Mouse (Mus musculus) right cerebral cortex, postnatal 4 days (tissue): ENCODE data around the gene Dennd5b.
A peak's percentile ranks its signal among the peaks of the same experiment; 100 is the strongest.
"Not testable (repeated sequence)": the region's sequence is repeated elsewhere in the genome, so short reads cannot be mapped to it uniquely, and the experiment has no call there.

Experiments used
- DNase-seq: peaks from one replicate; pipeline ENCODE4 v3.0.0-alpha.2; 2022

Dennd5b gene

DNA sequence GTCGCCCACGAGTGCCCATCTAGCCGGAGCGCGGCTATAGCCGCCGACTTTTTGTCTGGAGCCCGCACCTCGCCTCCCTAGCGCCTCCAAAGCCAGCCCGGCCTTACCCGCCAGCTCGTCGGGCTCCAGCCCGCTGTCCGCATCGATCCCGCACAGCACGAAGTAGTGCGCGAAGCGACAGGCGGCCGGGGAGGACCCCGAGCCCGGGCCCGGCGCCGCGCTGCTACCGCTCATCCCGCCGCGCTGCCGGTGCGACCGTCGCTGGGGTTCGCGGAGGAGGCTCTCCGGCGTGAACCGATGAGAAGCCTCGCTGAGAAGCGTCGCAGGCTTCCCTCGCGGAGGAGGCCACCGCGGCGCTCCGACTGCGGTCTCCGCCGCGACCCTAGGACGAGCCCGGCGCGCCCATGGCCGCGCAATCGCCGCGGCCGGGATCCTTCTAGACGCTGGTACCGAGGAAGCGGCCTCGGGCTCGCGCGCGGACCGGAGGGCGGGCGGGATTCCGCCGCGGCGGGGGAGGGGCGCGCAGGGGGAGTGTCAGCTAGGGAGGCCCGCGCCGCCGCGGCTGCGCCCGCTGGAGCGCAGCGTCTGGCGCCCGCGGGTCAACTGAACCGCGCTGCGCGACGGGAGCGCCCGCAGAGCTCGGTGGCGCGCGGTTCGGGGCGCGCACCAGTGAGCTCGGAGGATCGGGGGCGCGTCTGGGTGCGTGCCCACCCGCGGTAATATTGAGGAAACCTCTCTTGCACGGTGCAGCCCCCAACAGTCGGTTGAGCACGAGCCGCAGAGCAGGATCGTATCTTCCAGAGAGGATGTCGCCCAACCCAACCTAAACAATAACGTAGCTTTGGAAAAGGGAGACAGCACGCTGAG is at the start of gene Dennd5b:
Gene Dennd5b (minus strand): TSS at position 605 of the 867 bp plus-strand sequence.
- peak; percentile 90 for DNase-seq

DNA sequence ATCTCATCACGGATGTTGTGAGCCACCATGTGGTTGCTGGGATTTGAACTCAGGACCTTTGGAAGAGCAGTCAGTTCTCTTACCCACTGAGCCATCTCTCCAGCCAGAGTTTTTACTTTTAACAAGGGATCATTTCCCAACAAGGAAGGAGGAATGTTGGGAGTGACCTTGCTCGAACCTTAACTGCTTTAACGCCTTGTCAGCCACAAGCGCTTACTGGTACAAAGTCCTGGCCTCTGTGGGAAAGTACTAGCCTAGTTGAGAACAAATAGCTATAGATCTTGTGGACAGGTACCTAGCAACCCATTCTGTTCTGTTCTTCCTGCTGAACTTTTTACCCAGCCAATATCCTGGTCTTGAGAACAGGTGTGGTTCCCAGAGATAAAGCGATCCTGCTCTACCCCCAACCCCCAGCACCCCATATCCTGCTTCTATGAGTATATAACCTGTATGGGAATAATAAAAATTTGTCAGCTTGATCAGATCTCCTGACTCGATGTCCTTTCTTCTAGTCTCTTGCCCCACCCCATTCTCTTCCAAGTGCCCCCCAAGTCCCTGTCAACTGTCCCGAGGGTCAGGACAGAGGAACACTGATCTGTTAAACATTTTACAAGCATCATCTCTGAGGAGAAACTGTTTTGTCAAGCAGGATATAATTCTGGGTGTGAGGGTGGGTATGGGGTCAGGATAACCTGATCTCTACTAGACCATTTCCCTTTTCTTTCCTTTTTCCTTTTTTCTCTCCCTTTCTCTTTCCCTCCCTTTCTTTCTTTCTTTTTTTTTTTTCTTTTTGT is 47.2 kb upstream of the Dennd5b start:
- DNase-seq: no peak

DNA sequence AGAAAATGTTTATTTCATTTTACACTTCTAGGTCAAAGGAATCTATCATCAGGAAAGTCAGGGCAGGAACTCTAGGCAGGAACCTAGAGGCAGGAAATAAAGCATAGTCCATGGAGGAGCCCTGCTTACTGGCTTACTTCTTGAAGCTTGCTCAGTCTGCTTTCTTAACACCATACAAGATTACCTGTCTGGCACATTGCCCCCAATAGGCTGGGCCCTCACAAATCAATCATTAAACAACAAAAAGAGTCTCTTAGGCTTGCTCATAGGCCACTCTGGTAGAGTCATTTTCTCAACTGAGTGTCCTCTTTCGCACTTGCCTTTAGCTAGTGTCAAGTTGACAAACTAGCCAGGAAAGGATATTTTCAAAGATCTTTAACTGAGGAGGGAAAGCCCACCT is 43.7 kb upstream of the Dennd5b start:
- no peak for DNase-seq

DNA sequence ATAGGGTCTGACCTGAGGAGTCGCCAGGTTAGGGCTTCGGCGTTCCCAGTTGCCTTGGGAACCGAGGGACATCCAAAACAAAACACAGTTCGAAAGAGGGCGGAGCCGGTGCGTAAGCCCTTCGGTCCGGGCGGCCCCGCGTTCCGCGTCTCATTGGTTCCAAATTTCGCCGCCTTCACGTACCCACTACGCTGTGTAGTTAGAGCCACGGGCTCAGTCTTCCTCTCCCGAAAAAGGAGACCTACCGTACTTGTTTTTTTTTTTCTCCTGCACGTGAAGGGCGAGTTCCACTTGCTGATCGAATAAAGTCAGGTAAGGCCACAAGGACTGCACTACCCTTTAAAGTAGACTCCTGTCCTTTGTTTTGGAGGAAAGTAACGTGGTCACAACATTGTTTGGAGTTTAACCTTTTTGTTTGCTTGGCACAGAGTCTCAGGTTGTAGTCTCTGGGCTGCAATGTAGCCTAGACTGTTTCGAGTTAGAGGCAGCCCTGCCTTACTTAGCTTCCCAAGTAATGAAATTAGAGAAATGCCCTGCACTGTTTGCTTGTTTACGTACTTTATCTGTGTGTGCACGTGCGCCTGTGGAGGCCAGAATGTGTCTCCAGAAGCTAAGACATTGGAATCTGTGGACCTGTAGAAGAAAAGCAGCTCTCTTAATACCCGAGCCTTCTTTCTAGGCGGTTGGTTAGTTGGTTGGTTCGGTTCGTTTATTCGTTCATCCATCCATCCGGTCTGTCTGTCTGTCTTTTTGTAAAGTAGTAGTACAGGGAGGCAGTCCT is 40.1 kb upstream of the Dennd5b start:
- peak; percentile 74 for DNase-seq

DNA sequence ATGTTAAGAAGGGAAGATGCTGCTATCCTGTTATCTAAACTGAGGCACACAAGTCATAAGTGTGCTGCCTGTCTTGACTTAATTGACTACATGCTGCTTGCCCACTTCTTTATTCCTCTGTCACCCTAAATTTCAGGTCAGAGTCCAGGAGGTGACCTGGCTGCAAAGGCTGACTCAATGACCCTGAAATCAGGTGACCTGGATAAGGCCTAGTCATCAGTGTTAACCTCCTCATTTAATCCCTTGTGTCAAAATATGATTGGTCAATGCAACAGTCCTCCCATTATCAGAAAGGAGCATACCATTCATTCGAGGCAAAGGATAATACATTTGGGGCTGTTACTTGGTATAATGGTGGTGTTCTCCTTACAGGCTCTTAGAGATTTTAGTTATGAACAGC is 38.0 kb upstream of the Dennd5b start, which contains the start of gene Etfbkmt:
Gene Etfbkmt (plus strand): TSS at position 379 of the 400 bp plus-strand sequence.
- DNase-seq: no peak

DNA sequence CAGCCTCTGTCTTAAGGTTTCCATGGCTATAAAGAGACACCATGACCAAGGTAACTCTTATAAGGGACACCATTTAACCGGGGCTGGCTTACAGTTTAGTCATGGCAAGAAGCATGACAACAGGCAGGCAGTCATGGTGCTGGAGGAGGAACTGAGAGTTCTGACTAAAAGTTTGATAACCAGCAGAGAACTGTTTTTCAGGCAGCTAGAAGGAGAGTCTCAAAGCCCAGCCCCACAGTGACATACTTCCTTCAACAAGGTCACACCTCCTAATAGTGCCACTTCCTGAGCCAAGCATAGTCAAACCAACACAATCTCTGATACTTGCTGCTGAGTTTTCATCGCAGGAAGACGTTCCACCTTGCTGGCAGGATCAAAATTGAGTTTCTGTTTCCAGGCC is 37.5 kb upstream of the Dennd5b start:
- DNase-seq: no peak

DNA sequence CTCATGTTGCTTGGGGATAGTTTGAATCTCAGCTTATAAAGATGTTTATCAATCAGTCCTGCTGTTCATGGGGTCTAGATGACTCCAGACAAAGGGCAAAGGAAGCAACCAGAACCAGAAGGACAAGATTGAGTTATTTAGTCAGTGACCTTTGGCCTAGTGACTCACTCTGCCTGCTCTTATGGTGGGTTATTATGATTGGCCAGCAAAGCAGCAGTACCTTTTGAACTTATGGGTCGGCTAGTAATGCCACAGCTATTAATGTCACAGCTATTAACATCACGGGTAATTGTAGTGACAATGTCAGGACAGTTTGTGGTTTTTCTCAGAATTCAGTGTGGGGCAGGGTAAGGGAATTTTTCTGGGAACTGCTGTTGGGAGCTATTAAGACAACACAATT is 36.5 kb upstream of the Dennd5b start:
- DNase-seq: no peak

DNA sequence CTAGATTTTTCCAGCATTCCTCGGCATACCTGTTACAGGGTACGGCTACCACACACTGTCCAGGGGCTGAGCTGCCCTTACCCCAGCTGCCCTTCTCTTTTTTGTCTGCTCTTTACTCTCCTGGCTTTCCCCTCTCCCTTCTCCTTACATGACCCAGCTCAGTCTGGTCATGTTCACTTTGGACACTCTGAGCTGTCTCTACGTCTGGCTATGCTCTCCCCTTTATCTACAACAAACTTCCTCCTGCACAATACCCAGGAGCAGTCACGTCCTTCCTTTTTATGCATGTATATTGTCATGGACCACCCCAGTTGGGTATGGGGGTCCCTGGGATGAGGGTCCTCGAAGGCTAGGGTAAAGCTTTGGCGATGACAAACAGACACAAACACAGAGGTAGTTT is 34.2 kb upstream of the Dennd5b start:
- DNase-seq: no peak

DNA sequence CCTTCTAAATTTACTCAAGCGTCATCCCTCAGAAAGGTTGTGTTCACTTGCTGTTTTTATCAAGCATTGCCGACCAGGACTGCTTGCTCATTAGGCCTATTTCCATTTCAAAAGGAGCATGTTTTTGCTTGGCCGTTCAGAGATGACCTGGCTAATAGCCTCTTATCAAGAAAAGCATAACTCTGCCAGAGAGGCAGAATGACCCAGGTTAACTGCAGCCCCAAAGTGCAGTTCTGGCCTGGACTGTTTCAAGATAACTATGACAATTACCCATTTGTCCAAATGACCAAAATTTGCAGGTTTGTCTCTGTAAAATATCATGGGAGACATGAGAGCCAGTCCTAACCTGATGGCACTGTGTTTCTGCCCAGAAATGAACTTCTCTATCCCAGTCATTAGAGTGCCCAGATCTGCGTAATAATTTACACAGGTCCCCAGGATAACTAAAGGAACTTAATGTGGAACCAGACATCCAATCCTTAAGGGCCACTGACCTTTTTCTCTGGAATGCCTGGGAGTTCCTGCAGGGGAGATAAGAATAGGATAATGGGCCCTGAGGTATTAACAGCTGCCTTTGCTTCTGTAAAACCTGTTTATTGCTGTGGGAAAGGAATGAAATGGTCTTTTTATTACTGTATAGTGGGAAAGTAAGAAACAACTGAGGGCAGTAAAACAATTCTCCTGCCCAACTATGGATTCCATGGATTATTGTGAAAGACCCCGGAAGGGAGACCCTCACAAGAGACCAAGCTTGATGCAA is 33.1 kb upstream of the Dennd5b start:
- DNase-seq: no peak

DNA sequence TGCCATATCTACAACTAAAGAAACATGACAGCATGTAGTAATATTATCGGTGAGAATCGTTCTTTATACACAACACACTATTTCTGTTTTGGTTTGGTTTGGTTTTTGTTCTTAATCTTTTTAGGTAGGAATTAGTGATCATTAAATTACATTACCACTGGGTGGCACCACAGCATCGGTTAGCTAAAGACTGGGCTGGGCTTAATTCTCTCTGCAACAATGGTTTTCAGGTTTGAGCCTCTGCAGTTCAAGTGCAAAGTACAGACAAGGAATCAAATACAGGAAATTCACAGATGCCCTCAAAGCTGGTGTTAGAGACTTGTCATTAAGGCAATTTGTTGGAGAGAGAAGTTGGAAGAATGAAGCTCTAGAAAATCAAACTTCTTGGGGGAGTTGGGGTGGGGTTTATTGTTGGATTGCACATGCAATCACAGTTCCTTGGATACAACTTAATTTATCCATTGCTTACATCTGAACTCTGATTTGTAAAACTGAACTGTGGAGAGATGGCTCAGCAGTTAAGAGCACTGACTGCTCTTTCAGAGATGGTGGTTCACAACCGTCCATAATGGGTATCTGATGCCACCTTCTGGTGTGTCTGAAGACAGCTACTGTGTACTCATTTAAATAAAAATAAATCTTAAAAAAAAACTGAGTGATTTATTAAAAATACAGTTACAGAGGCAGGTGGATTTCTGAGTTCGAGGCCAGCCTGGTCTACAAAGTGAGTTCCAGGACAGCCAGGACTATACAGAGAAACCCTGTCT is 31.0 kb upstream of the Dennd5b start:
- no peak for DNase-seq

DNA sequence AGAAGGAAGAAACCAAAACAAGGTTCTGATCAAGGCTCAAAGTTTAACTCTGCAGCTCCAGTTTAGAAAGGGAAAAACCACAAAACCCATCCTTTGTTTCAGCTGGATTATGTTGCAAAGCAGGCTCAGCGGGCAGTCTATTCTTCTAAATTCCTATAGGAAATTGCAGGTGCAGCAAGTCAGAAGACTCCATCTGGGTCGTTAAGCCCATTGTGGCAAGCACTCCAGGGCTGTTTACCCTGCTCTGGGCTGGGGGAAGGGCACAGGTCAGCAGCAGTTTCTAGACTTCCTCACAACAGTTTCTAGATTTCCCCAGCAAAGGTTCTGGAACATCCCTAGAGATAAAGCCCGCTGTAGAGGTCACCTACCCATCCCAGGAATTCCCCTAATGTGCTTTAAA is 29.6 kb upstream of the Dennd5b start:
- no peak for DNase-seq

DNA sequence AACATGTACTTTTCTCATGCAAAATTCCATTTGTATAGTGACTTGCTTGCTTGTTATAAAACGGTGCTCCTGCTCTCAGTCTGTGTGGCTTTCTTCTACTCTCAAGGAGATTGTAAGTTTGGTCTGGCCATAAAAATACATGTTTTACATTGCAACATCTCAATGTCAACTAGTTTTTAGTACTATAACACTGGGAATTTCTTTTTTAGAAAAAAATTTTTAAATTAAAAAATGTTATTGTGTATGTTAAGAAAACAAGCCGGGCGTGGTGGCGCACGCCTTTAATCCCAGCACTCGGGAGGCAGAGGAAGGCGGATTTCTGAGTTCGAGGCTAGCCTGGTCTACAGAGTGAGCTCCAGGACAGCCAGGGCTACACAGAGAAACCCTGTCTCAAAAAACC is 28.4 kb upstream of the Dennd5b start, which contains the start of gene Gm10203:
Gene Gm10203 (plus strand): TSS at position 301 of the 400 bp plus-strand sequence.
- DNase-seq: not testable (repeated sequence)

DNA sequence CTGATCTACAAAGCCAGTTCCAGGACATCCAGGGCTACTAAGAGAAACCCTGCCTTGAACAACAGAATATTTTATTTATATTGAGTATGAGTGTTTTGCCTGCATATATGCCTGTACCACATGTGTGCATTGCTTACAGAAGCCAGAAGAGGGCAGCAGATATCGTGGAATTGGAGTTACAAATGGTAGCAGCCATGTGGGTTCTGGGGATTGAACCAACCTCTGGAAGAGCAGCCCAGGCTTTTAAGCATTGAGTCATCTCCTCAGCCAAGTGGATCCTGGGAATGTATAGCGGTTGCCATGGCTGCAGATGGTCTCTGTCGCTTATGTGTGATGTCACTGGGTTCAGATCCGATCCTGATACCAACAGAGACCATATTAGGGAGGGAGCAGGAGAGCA is 25.2 kb upstream of the Dennd5b start:
- no peak for DNase-seq

DNA sequence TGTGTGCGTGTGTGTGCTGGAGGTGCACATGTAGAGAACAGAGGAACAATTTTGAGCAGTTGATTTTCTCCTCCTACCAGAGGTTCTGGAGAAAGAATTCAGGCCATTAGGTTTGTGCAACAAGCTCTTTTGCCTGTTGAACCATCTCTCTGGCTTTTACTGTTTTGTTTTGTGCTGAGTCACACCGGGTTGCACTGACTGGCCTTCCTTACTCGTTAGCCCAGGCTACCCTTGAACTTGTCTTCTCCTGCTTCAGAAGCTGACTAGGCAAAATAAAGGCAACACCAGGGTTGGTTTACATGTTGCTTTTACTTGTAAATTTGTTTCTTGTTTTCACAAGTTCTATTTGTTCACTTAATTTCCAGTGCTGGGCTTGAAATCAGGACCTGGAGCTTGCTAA is 21.6 kb upstream of the Dennd5b start:
- DNase-seq: no peak

DNA sequence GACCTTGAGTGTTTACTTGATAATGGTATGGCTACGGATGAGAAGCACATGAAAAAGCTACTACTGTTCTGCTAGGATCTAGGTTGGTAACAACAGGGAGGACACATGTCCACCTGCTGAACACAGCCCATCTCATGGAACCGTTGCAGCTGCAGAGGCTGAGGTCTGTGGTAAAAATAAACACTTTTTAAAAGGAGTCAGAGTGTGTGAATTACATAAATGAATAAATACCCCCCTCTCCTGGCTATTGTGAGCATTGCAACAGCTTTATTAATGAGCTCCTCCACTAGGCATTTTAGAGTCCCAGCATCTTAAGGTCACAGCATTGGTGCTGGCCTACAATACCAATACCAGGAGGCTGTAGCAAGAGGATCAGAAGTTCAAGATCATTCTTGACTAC is 18.4 kb upstream of the Dennd5b start:
- DNase-seq: peak; percentile 49

DNA sequence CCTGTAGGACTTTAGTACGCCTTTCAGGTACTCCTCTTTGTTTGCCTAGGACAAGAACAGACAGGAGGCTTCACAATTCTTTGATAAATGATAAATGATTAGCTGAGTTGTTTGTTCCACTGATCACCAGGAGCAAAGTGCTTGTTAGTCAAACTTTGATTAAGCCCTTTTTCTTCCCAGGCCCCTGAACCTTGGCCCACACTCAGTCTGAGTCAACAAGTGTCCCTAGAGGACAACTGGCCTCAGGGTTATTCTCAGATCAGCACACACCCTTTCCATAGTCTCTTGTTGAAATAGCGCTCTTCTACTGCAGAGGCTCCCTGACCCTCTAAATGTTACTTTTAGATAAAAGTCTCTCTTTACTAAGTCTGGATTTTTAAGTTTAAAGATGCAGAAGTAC is 17.5 kb upstream of the Dennd5b start:
- DNase-seq: no peak

DNA sequence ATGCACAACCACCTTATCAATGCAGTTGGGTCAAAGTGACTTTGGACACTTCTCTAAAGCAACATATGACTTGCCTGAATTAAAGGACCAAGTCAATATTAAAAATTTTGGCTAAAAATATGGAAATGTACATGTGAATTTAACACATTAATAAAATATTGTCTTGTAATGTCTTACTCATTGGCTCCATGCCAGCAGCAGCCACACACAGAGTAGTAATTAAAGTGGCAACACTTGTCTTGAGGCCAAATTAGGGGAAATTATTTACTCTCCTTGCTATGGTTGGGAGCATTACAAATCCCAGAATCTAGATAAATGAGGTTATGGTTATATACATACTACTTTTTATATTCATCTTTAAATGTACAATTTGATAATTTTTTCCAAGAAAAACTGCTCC is 15.5 kb upstream of the Dennd5b start:
- no peak for DNase-seq

DNA sequence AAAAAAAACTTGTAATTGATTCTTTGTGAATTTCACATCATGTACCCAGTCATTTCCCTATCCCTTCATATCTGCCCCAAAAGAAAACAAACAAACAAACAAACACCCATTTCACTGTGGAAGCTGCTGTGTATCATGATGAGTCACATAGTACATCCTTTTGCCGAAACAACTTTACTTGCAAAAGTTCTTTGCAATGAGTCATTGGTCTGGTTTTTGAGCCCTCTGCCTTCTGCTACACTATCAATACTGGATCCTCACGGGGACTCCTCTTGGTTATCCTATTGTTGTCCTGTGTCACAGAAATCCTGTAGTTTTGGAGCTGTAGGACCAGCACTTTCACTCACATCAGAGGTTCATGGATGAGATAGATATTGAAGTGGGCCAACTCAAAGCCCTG is 7.4 kb upstream of the Dennd5b start:
- DNase-seq: no peak

DNA sequence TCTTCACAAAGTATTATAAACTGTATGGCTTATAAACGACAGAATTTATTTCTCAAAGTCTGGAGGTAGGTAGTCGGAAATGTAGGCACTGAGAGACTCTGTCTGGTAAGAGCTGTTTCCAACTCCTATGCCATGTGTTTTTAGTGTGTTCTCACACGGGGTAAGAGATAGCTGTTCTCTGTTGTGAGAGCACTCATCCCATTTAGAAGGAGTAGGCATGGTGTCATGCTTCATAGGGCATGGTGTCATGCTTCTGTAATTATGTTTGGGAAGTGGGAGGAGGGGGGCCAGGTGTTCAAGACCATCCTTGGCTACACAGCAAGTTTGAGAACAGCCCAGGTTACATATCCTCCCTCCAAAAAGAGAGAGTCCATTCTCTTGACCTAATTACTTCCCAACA is 6.1 kb upstream of the Dennd5b start:
- DNase-seq: no peak

DNA sequence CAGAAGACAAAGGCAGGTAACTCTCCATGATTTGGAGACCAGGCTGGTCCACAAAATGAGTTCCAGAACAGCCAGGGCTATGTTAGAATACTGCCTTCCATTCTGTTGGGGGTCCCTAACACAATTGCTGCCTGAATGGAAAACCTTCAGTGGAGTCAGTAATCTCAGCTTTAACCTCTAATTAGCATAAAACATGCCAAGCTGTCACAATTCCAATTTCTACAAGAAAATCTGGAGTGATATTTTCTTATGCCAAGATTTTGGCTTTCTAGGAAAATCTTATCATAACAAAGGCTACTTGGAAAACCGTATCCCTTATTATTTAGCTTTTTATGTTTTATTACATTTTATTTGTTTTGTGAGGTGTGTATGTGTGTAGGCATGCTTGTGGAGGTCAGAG is 2.0 kb upstream of the Dennd5b start:
- DNase-seq: no peak

DNA sequence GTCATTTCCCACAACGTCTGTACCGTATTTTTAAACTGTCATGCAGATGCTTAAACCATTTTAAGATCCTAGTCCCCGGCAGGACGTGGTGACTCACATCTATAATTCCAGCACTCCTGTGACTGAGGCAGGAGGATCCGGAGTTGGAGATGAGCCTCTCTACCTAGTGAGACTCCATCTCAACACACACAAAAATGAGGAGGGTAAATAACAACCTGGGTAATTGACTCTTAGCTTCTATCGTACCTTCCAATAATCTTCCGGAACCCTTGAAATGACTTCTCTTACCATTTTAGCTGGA is 413 bp upstream of the Dennd5b start:
- no peak for DNase-seq
